Mouse (Mus musculus): Measurements from ENCODE around the gene Il17c. TPM values are rescaled to one million over a fixed set of nuclear protein-coding genes. Genes with fewer than 3 reads are reported as not detected.
A peak's percentile ranks its signal among the peaks of the same experiment; 100 is the strongest.

Il17c gene
- 0.68 TPM in 1 of 2 replicates, not detected in the other for polyA plus RNA-seq (2012; ENCODE audit: insufficient read depth, low replicate concordance)

DNA sequence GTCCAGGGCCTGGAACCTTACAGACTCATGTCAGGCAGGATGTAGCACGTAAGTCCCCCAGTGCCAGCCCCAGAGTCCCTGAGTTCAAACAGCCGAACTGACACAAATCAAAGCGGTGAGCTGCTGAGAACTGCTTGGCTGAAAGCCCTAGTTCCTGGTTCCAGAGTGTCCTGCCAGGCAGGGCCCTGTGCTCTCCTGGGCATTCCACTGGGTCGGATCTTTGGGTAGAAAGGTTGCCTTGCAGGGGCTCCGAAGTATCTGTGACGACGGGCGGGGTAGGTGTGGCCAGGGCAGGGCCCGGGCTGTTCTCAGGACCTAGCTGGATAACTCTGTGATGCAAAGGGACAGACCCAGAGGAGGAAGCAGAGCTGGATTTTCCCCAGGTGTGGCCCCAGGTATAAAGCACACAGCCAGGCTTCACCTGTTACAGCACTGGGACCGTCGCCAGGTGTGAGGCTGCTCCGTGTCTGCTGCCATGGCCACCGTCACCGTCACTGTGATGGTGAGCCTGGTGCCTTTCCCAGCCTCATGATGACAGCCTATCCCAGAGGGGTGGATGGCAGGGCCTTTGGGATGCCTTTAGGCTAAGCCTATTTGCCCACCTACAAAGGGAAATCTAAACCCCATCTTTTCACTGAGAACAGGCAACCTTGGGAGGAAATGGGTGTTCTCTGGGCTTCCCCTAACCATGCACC, at the start of gene Il17c:
Gene Il17c (plus strand): TSS at position 645 of the 695 bp plus-strand sequence.
- Histone ChIP-seq H3K4me3 (replicated peaks) (no peak within 1 kb of the TSS), H3K27me3 (replicated peaks) (no peaks in the 10 kb centered on the region), H3K9me3 (no peaks in the 10 kb centered on the region), H3K4me1 (peaks cover 86% of the 10 kb centered on the region), H3K36me3 (replicated peaks; ENCODE audit: low read length) (peaks cover 87% of the 10 kb centered on the region)
- TF ChIP-seq FLI1 (IDR thresholded peaks at IDR 0.05; ENCODE audit: low read length) (no peak), GATA1 (IDR thresholded peaks at IDR 0.05; ENCODE audit: borderline replicate concordance, low read length) (no peak)

DNA sequence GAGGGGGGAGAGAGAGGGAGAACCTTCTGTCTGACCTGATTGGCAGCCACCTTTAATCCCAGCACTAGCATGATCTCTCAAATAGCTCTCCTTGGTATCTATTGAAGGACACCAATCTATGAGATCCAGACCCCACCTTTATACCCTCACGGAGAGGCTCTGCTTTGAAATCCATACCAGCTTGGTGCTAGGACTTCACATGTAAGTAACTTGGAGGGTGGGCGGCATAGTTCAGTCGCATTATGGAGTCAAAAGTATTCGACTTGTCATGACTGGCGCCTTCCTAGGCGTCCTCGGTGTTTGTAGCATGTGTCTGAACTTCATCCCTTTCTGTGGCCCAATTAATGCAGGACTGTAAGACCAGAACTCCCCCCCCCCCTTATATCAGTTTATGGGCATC, 46.5 kb upstream of the Il17c start:
- Histone ChIP-seq H3K36me3 (replicated peaks; ENCODE audit: low read length) (peaks cover 46% of the 10 kb centered on the region), H3K4me1 (peaks cover 79% of the 10 kb centered on the region), H3K4me3 (replicated peaks) (peak overlapping the region; percentile 99), H3K9me3 (no peaks in the 10 kb centered on the region), H3K27me3 (replicated peaks) (no peaks in the 10 kb centered on the region)
- TF ChIP-seq FLI1 (IDR thresholded peaks at IDR 0.05; ENCODE audit: low read length) (no peak), GATA1 (IDR thresholded peaks at IDR 0.05; ENCODE audit: borderline replicate concordance, low read length) (no peak)

DNA sequence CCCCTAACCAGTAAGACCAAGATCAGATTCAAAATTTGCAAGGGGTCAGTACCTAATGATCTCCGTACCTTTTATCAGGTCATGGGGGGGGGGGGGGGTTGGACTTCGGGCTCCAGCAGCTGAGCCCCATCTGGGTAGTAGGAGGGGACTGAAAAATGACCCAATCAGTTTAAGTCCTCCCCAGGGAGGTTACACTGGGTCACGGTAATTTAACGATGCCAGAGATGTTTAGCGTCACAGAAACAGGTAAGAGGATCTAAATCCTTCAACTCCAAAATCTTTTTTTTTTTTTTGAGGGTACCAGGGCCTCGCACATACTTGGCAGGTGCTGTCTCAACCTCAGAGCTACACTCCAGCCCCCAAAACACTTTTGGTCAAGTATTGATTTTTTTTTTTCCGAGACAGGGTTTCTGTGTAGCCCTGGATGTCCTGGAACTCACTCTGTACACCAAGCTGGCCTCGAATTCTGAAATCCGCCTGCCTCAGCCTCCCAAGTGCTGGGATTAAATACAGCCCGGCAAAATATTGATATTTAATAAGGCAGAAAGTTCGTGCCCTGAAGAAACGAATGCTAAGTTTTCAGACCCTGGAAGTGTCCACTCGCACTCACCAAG, 46.0 kb upstream of the Il17c start:
- H3K9me3 ChIP-seq, result no peaks in the 10 kb centered on the region
- TF ChIP-seq FLI1 (IDR thresholded peaks at IDR 0.05; ENCODE audit: low read length), result no peak
- TF ChIP-seq GATA1 (IDR thresholded peaks at IDR 0.05; ENCODE audit: borderline replicate concordance, low read length), result no peak
- no peaks in the 10 kb centered on the region for H3K27me3 ChIP-seq (replicated peaks)
- peaks cover 52% of the 10 kb centered on the region for H3K36me3 ChIP-seq (replicated peaks; ENCODE audit: low read length)
- peak overlapping the region; percentile 99 for H3K4me3 ChIP-seq (replicated peaks)
- peaks cover 79% of the 10 kb centered on the region for H3K4me1 ChIP-seq

DNA sequence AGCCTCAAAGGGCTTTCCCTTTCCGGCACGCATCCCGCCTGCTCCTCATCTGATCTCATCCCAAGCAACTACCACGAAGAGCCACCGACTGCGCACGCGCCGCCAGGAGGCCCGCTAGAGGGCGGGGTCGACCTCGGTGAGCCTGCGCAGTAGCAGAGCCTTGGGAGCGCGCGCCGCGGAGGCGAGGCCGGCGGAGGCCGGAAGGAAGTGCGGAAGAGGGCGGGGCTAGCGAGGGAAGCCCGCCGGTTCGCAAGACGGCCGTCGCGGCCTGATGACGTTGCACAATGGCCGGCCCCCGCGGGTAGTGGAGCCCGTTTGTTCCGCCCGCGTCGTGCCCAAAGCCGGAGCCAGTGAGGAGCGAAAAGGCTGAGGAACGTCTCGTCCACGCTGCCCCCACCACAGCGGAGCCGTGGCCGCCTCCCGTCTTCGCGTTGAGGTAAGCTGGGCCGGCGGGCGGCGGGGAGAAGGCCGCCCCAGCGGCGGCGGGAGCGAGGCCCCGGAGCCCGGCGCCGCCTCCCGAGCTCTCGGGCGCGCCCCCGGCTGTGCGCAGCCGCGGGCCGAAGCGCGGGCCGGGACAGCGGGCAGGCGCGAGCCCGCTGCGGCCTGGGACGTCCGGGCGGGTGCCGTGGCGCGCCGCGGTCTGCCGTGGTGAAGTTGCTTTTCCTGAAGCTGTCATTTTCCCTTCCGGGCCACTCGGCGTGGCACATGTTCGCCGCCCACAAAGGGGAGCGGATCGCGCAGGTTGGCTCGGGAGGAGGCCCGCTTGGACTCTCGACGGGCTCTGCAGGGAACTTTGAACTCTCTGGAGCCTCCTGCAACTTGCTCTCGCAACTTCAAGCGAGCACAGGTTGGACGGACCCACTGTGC, 45.2 kb upstream of the Il17c start, which contains the start of gene Zc3h18:
Gene Zc3h18 (plus strand): TSS at position 245 of the 867 bp plus-strand sequence.
- H3K4me3 ChIP-seq (replicated peaks), result peak within 1 kb of the TSS; percentile 99
- peak; percentile 91 for TF ChIP-seq FLI1 (IDR thresholded peaks at IDR 0.05; ENCODE audit: low read length)
- TF ChIP-seq GATA1 (IDR thresholded peaks at IDR 0.05; ENCODE audit: borderline replicate concordance, low read length), result no peak
- H3K36me3 ChIP-seq (replicated peaks; ENCODE audit: low read length), result peaks cover 59% of the 10 kb centered on the region
- H3K27me3 ChIP-seq (replicated peaks), result no peaks in the 10 kb centered on the region
- H3K4me1 ChIP-seq, result peaks cover 77% of the 10 kb centered on the region
- no peaks in the 10 kb centered on the region for H3K9me3 ChIP-seq

DNA sequence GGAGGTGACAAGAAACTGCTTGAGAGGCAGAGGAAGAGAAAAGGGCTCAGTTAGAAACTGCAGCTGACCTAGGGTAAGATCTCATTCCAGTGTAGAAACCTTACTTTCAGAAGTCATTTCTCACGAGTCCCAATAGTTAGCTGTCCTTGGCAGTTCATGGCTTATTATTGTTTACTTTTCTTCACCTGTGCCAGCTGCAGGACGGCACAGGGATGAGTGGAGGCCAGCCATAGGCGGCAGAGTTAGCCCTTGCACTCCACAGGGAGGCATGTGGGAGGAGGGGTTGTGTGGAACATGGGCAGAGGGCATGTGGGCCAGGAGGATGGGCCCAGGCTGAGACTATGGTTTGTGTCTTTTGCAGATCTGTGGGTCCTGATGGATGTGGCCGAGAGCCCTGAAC, 38.8 kb upstream of the Il17c start:
- Histone ChIP-seq H3K4me1 (peaks cover 70% of the 10 kb centered on the region), H3K4me3 (replicated peaks) (no peak overlapping the region), H3K9me3 (no peaks in the 10 kb centered on the region), H3K27me3 (replicated peaks) (no peaks in the 10 kb centered on the region), H3K36me3 (replicated peaks; ENCODE audit: low read length) (peaks cover 96% of the 10 kb centered on the region)
- TF ChIP-seq GATA1 (IDR thresholded peaks at IDR 0.05; ENCODE audit: borderline replicate concordance, low read length) (no peak), FLI1 (IDR thresholded peaks at IDR 0.05; ENCODE audit: low read length) (no peak)

DNA sequence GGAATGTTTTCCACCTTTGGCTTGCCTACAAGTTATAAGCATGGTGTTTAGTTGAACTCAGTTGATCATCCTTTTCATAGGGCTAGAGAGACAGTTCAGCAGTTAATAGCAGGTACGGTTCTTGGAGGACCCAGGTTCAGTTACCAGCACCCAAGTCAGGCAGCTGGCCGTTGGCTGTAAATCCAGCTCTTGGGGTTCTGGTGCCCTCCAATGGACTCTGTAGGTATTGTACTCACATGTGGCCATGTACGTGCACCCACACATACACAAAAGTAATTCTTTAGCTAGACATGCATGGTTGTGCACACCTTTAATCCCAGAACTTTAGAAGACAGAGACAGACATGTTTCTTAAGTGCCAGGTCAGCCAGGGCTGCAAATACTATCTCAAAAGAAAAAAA, 32.5 kb upstream of the Il17c start:
- peaks cover 97% of the 10 kb centered on the region for H3K36me3 ChIP-seq (replicated peaks; ENCODE audit: low read length)
- no peak for TF ChIP-seq GATA1 (IDR thresholded peaks at IDR 0.05; ENCODE audit: borderline replicate concordance, low read length)
- no peak for TF ChIP-seq FLI1 (IDR thresholded peaks at IDR 0.05; ENCODE audit: low read length)

DNA sequence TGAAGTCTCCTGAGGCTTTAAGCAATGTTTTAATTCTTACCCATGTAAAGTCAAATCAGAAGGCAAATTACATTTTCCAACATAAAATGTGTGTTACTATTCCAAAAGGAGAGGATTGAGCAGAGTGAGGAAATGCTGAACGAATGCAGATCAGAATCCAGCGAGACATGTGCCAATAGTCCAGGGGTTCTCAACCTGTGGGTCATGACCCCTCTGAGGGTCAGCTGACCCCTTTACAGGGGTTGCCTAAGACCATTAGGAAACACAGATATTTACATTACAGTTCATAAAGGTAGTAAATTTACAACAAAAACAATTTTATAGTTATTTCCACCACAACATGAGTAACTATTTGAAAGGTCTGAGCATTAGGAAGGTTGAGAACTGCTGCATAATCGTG, 31.1 kb upstream of the Il17c start:
- Histone ChIP-seq H3K4me1 (peaks cover 52% of the 10 kb centered on the region), H3K36me3 (replicated peaks; ENCODE audit: low read length) (peaks cover 97% of the 10 kb centered on the region), H3K9me3 (peaks cover 11% of the 10 kb centered on the region), H3K27me3 (replicated peaks) (no peaks in the 10 kb centered on the region), H3K4me3 (replicated peaks) (no peak overlapping the region)
- TF ChIP-seq FLI1 (IDR thresholded peaks at IDR 0.05; ENCODE audit: low read length) (no peak), GATA1 (IDR thresholded peaks at IDR 0.05; ENCODE audit: borderline replicate concordance, low read length) (no peak)

More for the DNA sequence above, 32.5 kb upstream of the Il17c start:
- H3K9me3 ChIP-seq, result peaks cover 11% of the 10 kb centered on the region
- no peak overlapping the region for H3K4me3 ChIP-seq (replicated peaks)
- H3K4me1 ChIP-seq, result peaks cover 56% of the 10 kb centered on the region
- no peaks in the 10 kb centered on the region for H3K27me3 ChIP-seq (replicated peaks)

DNA sequence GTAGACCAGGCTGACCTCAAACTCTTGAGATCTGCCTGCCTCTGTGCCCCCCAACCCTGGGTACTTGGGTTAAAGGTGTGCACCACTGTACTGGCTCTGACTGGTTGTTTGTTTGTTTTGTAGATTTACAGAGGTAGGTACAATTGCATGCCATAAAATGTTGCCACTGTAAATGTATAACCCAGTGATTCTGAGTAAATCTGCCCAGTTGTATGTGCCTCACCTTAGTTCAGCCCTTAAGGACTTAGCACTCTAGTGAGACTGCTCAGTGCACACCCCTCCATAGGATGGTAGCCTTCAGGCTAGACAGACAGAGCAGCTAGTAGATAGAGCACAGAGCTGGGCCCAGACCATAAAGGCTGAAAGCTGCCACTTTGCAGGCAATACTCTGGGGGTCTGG, 28.1 kb upstream of the Il17c start:
- H3K36me3 ChIP-seq (replicated peaks; ENCODE audit: low read length), result peaks cover 97% of the 10 kb centered on the region
- H3K27me3 ChIP-seq (replicated peaks), result no peaks in the 10 kb centered on the region
- TF ChIP-seq GATA1 (IDR thresholded peaks at IDR 0.05; ENCODE audit: borderline replicate concordance, low read length), result no peak
- TF ChIP-seq FLI1 (IDR thresholded peaks at IDR 0.05; ENCODE audit: low read length), result no peak
- H3K4me1 ChIP-seq, result peaks cover 29% of the 10 kb centered on the region
- H3K4me3 ChIP-seq (replicated peaks), result no peak overlapping the region
- H3K9me3 ChIP-seq, result peaks cover 5% of the 10 kb centered on the region

DNA sequence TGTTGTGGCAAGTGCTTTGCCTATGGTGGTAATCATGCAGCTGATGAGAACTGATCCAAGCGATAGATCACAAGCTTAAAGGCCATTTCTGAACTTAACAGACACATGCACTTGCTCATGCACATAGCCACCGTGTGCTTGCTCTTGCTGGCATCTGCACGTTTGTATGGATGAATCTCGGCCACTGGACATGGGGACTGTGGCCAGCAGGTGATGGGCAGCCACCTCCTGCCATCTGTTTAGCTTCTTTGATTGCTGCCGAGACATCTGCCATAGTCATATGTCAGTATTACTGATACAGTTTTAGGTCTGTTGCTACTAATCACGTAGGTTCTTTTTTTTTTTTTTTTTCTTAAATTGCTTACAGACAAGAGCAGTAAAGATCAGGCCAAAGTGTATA, 26.5 kb upstream of the Il17c start:
- H3K4me1 ChIP-seq, result peaks cover 29% of the 10 kb centered on the region

More for the DNA sequence above, 26.5 kb upstream of the Il17c start:
- TF ChIP-seq GATA1 (IDR thresholded peaks at IDR 0.05; ENCODE audit: borderline replicate concordance, low read length) (no peak), FLI1 (IDR thresholded peaks at IDR 0.05; ENCODE audit: low read length) (no peak)
- no peak overlapping the region for H3K4me3 ChIP-seq (replicated peaks)
- H3K27me3 ChIP-seq (replicated peaks), result no peaks in the 10 kb centered on the region
- H3K36me3 ChIP-seq (replicated peaks; ENCODE audit: low read length), result peaks cover 99% of the 10 kb centered on the region
- H3K9me3 ChIP-seq, result no peaks in the 10 kb centered on the region

All from megakaryocyte, embryonic 14.5 days (primary cell).